Mouse (Mus musculus): ENCODE results near the gene Camkv. TPM values are rescaled to one million over a fixed set of nuclear protein-coding genes. Genes with fewer than 3 reads are reported as not detected.
A peak's percentile ranks its signal among the peaks of the same experiment; 100 is the strongest.

Camkv gene
- 2.0 and 2.5 TPM in 2 replicates for polyA plus RNA-seq (2015; fragmentation: Nextera tagmentation; extraction: Ambion mirVana)

DNA sequence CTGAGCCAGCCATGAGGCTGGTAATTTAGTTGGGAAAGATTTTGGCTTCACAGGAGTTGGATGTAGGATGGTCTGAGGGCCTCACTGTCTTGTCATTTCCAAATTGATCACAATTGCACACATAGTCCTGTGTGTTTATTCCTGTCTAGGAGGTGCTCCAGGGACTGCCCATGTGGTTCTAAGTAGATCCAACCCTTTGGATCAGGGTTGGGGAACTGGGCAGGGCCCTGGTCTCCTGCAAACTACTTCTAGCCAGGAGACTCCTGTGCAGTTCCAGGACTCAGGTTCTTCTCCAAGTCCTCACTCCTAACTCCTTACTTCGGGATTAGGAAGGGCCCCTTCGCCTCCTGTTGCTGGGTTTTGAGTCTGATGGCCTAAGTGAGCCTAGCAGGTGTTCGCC, at the start of gene Camkv:
Gene Camkv (plus strand): TSS at position 301 of the 400 bp plus-strand sequence.
- WGBS = 9% methylated on average over 3 of the region's 3 CpGs
- H3K27me3 ChIP-seq (ENCODE audit: control insufficient read depth, insufficient read depth, low read depth, low read length) = peaks cover 5% of the 10 kb centered on the region; the same call in 1 of the 2 replicates
- H3K27ac ChIP-seq (ENCODE audit: low read length) = no peak within 1 kb of the TSS
- H3K4me2 ChIP-seq (ENCODE audit: low read depth, low read length) = peak within 1 kb of the TSS; percentile 93
- no peaks in the 10 kb centered on the region for H3K36me3 ChIP-seq (ENCODE audit: control insufficient read depth, insufficient read depth, low read length)
- H3K4me1 ChIP-seq (replicated peaks; ENCODE audit: control insufficient read depth, insufficient read depth, low read length) = peaks cover 5% of the 10 kb centered on the region; the same call in 1 of the 2 replicates
- H3K4me3 ChIP-seq (ENCODE audit: low read length) = peak within 1 kb of the TSS; percentile 53
- ATAC-seq (ENCODE audit: low read depth) = no peak
- no peaks in the 10 kb centered on the region for H3K9me3 ChIP-seq (ENCODE audit: control insufficient read depth, low read length)
- H3K9ac ChIP-seq (ENCODE audit: low read length) = peak within 1 kb of the TSS; percentile 64

DNA sequence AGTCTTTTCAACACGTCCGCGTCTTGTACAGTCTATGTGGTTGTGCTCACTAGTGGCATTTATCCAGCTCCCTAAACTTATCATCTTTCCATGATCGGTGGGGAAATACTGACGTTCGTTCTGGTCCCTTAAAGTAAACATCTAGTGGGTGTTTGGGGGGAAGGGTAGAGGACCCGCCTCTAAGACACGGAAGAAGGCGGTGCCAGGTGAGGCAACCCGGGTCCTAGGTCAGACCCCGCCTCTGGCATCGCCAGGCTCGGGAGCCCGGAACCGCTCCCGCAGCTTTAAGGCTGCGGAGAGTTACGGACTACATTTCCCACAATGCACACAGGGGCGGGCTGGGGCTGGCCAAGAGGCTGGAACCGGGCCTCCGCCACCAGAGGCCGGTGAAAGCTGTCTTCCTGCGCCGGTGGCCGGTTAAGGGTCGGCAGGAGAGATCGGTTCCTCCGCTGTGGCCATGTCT, 47.6 kb upstream of the Camkv start, which contains the start of gene Mon1a:
Gene Mon1a (plus strand): TSS at position 348 of the 463 bp plus-strand sequence.
- Histone ChIP-seq H3K27ac (ENCODE audit: low read length) (peak within 1 kb of the TSS; percentile 61), H3K36me3 (ENCODE audit: control insufficient read depth, insufficient read depth, low read length) (no peaks in the 10 kb centered on the region), H3K27me3 (ENCODE audit: control insufficient read depth, insufficient read depth, low read depth, low read length) (peaks cover 3% of the 10 kb centered on the region; the same call in 1 of the 2 replicates), H3K4me2 (ENCODE audit: low read depth, low read length) (peak within 1 kb of the TSS; percentile 93), H3K4me1 (replicated peaks; ENCODE audit: control insufficient read depth, insufficient read depth, low read length) (peaks cover 14% of the 10 kb centered on the region), H3K9ac (ENCODE audit: low read length) (peak within 1 kb of the TSS; percentile 88), H3K9me3 (ENCODE audit: control insufficient read depth, low read length) (no peaks in the 10 kb centered on the region), H3K4me3 (ENCODE audit: low read length) (peak within 1 kb of the TSS; percentile 88)
- WGBS = under 1% methylated on average over 28 of the region's 28 CpGs
- ATAC-seq (ENCODE audit: low read depth) = peak; percentile 98

DNA sequence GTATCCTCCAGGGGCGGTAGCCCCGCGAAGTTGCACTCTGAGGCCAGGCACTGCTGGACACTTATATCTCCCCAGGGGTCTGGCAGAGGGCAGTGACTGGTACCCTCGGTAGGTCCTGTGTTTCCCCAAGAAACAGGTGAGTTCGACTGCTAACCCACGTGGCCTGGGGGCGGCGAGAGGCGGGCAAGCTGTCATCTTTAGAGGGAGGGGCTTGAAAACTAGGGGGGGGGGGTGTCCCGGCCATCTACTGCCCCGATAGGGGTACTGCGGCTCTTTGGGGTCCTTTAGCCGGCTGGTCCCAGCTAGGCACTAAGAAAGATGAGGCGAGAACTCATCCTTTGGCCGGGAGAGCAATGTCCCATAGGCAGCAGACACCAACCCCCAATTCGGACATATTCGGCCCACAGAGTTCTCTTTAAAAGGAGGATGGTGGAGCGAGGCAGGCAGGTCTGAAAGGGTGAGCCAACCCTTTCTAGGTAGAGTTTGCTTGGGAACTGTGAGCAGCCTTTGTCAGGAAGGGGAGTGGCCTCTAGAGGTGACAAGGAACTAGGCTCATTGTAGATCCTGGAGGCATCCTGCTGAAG, 47.1 kb upstream of the Camkv start:
- H3K9me3 ChIP-seq (ENCODE audit: control insufficient read depth, low read length) = no peaks in the 10 kb centered on the region
- peak overlapping the region; percentile 61 for H3K27ac ChIP-seq (ENCODE audit: low read length)
- ATAC-seq (ENCODE audit: low read depth) = peak; percentile 65
- H3K4me3 ChIP-seq (ENCODE audit: low read length) = peak overlapping the region; percentile 88
- under 1% methylated on average over 18 of the region's 18 CpGs for WGBS
- H3K36me3 ChIP-seq (ENCODE audit: control insufficient read depth, insufficient read depth, low read length) = no peaks in the 10 kb centered on the region
- H3K4me2 ChIP-seq (ENCODE audit: low read depth, low read length) = peak overlapping the region; percentile 93
- H3K9ac ChIP-seq (ENCODE audit: low read length) = peak overlapping the region; percentile 88
- peaks cover 14% of the 10 kb centered on the region for H3K4me1 ChIP-seq (replicated peaks; ENCODE audit: control insufficient read depth, insufficient read depth, low read length)
- H3K27me3 ChIP-seq (ENCODE audit: control insufficient read depth, insufficient read depth, low read depth, low read length) = peaks cover 3% of the 10 kb centered on the region; the same call in 1 of the 2 replicates

DNA sequence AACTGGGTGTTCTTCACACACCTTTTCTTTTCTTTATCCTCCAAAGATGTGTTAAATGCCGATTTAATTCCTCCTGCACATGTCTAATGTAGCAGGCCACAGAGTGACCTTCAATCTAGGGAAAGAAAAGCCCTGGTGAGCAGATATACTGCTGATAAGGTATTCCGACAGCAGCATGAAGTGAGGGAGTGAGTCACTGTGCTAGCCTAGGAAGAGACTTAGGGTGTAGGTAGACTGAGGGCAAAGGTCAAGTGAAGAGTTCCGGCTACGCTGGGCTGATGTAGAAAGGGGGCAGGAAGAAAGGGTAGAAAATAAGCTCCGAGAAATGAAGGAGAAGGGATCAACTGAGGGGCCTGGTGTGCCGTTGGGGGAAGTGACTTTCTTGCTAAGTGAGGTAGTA, 45.2 kb upstream of the Camkv start:
- Histone ChIP-seq H3K4me3 (ENCODE audit: low read length) (no peak overlapping the region), H3K9ac (ENCODE audit: low read length) (no peak overlapping the region), H3K9me3 (ENCODE audit: control insufficient read depth, low read length) (no peaks in the 10 kb centered on the region), H3K36me3 (ENCODE audit: control insufficient read depth, insufficient read depth, low read length) (no peaks in the 10 kb centered on the region), H3K4me2 (ENCODE audit: low read depth, low read length) (no peak overlapping the region), H3K27ac (ENCODE audit: low read length) (peak overlapping the region; percentile 37; the same call in 1 of the 2 replicates), H3K4me1 (replicated peaks; ENCODE audit: control insufficient read depth, insufficient read depth, low read length) (peaks cover 14% of the 10 kb centered on the region), H3K27me3 (ENCODE audit: control insufficient read depth, insufficient read depth, low read depth, low read length) (peaks cover 3% of the 10 kb centered on the region; the same call in 1 of the 2 replicates)
- no peak for ATAC-seq (ENCODE audit: low read depth)
- WGBS = 59% methylated on average over 6 of the region's 6 CpGs

DNA sequence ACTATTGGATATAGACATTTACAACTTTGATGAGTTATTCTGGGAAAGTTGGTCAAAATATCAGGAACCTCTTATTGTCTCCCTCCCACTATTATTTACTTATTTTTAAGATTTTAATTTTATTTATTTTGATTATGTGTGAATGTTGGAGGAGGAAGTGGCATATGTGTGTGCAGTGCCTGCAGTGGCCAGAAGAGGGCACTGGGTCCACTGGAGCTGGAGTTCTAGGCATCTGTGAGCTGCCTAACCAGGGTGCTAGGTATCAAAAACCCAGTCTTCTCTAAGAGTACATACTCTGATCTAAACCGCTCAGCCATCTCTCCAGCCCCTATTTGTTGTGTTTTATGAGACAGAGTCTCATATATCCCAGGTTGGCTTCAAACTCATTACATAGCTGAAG, 44.5 kb upstream of the Camkv start:
- Histone ChIP-seq H3K4me3 (ENCODE audit: low read length) (no peak overlapping the region), H3K27me3 (ENCODE audit: control insufficient read depth, insufficient read depth, low read depth, low read length) (peaks cover 3% of the 10 kb centered on the region; the same call in 1 of the 2 replicates), H3K9me3 (ENCODE audit: control insufficient read depth, low read length) (no peaks in the 10 kb centered on the region), H3K9ac (ENCODE audit: low read length) (no peak overlapping the region), H3K4me1 (replicated peaks; ENCODE audit: control insufficient read depth, insufficient read depth, low read length) (peaks cover 14% of the 10 kb centered on the region), H3K36me3 (ENCODE audit: control insufficient read depth, insufficient read depth, low read length) (no peaks in the 10 kb centered on the region), H3K27ac (ENCODE audit: low read length) (no peak overlapping the region), H3K4me2 (ENCODE audit: low read depth, low read length) (no peak overlapping the region)
- 100% methylated on average over 1 of the region's 1 CpGs for WGBS
- ATAC-seq (ENCODE audit: low read depth) = no peak

DNA sequence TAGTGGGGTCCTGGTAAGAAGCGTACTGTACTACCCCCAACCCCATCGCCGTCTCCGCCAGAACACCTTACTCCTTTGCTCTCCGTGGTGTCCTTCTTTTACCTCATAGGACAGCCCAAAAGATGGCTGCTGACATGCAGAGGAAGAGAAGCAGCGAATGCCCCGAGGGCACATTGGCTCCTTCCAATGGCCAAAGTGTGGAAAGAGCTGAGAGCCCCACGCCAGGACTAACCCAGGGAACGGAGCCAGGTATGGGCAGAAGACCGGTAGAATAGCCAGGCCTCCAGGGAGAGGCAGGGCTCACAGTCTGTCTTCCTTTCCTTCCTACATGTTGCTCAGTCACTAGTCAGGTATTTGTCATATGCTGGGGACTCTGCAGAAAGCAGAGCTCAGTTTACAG, 36.9 kb upstream of the Camkv start:
- Histone ChIP-seq H3K27ac (ENCODE audit: low read length) (no peak overlapping the region), H3K27me3 (ENCODE audit: control insufficient read depth, insufficient read depth, low read depth, low read length) (peaks cover 5% of the 10 kb centered on the region; the same call in 1 of the 2 replicates), H3K4me3 (ENCODE audit: low read length) (no peak overlapping the region), H3K9me3 (ENCODE audit: control insufficient read depth, low read length) (no peaks in the 10 kb centered on the region), H3K4me2 (ENCODE audit: low read depth, low read length) (no peak overlapping the region), H3K9ac (ENCODE audit: low read length) (no peak overlapping the region), H3K36me3 (ENCODE audit: control insufficient read depth, insufficient read depth, low read length) (0 out of 2 replicates have a peak, but pooled peaks cover 4% of the 10 kb centered on the region), H3K4me1 (replicated peaks; ENCODE audit: control insufficient read depth, insufficient read depth, low read length) (no peaks in the 10 kb centered on the region)
- ATAC-seq (ENCODE audit: low read depth) = no peak
- WGBS = 87% methylated on average over 10 of the region's 10 CpGs

DNA sequence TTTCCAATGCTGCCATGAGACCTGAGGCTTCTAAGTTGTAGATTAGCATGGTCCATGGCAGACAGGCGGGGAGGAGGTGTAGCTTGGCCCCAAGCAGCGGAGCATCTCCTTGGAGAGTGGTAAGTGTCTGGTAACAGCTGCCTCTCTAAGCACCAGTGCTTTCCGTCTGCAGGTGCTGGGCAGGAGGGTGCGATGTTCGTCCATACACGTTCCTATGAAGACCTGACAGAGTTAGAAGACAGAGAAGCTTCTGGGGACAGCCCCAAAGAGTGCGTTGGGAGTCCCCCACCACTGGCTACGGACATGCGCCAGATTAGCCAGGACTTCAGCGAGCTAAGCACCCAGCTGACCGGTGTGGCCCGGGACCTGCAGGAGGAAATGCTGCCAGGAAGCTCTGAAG, 35.6 kb upstream of the Camkv start:
- ATAC-seq (ENCODE audit: low read depth) = no peak
- Histone ChIP-seq H3K4me3 (ENCODE audit: low read length) (no peak overlapping the region), H3K36me3 (ENCODE audit: control insufficient read depth, insufficient read depth, low read length) (0 out of 2 replicates have a peak, but pooled peaks cover 4% of the 10 kb centered on the region), H3K9ac (ENCODE audit: low read length) (no peak overlapping the region), H3K9me3 (ENCODE audit: control insufficient read depth, low read length) (no peaks in the 10 kb centered on the region), H3K4me2 (ENCODE audit: low read depth, low read length) (no peak overlapping the region), H3K27me3 (ENCODE audit: control insufficient read depth, insufficient read depth, low read depth, low read length) (peaks cover 5% of the 10 kb centered on the region; the same call in 1 of the 2 replicates), H3K4me1 (replicated peaks; ENCODE audit: control insufficient read depth, insufficient read depth, low read length) (0 out of 2 replicates have a peak, but pooled peaks cover under 1% of the 10 kb centered on the region), H3K27ac (ENCODE audit: low read length) (no peak overlapping the region)
- WGBS = 71% methylated on average over 12 of the region's 12 CpGs

DNA sequence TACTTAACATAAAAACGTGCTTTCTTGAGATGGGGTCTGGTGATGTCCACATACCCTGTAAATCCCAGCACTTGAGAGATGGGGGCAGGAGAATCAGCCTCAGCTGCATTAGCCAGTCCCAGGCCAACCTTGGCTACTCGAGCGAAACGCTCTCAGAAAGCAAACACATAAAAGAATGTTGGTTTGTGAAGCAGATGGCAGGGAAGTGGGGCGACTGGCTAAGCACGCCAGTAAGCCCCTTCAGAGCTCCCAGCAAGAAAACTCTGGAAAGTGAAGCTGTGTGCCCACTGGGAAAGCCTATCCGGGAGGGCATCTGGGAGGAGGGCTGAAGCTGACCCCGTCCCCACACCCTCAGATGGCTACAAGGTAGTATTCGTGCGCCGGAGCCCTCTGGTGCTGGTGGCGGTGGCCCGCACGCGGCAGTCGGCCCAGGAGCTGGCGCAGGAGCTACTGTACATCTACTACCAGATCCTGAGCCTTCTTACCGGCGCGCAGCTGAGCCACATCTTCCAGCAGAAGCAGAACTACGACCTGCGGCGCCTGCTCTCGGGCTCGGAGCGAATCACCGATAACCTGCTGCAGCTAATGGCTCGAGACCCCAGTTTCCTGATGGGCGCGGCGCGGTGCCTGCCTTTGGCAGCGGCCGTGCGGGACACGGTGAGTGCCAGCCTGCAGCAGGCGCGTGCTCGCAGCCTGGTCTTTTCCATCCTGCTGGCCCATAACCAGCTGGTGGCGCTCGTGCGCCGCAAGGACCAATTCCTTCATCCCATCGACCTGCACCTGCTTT, 34.4 kb upstream of the Camkv start:
- Histone ChIP-seq H3K9me3 (ENCODE audit: control insufficient read depth, low read length) (no peaks in the 10 kb centered on the region), H3K4me3 (ENCODE audit: low read length) (peak overlapping the region; percentile 35), H3K27me3 (ENCODE audit: control insufficient read depth, insufficient read depth, low read depth, low read length) (peaks cover 5% of the 10 kb centered on the region; the same call in 1 of the 2 replicates), H3K4me1 (replicated peaks; ENCODE audit: control insufficient read depth, insufficient read depth, low read length) (peaks cover 2% of the 10 kb centered on the region; the same call in 1 of the 2 replicates), H3K36me3 (ENCODE audit: control insufficient read depth, insufficient read depth, low read length) (0 out of 2 replicates have a peak, but pooled peaks cover 4% of the 10 kb centered on the region), H3K27ac (ENCODE audit: low read length) (no peak overlapping the region), H3K9ac (ENCODE audit: low read length) (peak overlapping the region; percentile 27), H3K4me2 (ENCODE audit: low read depth, low read length) (peak overlapping the region; percentile 60)
- WGBS = 10% methylated on average over 44 of the region's 44 CpGs
- ATAC-seq (ENCODE audit: low read depth) = peak; percentile 56

DNA sequence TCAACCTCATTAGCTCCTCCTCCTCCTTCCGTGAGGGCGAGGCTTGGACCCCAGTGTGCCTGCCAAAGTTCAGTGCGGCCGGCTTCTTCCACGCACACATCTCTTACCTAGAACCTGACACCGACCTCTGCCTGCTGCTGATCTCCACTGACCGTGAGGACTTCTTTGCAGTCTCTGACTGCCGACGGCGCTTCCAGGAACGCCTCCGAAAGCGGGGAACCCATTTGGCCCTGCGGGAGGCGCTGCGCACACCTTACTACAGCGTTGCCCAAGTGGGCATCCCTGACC, 33.9 kb upstream of the Camkv start:
- Histone ChIP-seq H3K4me3 (ENCODE audit: low read length) (peak overlapping the region; percentile 35), H3K4me1 (replicated peaks; ENCODE audit: control insufficient read depth, insufficient read depth, low read length) (peaks cover 8% of the 10 kb centered on the region), H3K36me3 (ENCODE audit: control insufficient read depth, insufficient read depth, low read length) (0 out of 2 replicates have a peak, but pooled peaks cover 4% of the 10 kb centered on the region), H3K9ac (ENCODE audit: low read length) (no peak overlapping the region), H3K27me3 (ENCODE audit: control insufficient read depth, insufficient read depth, low read depth, low read length) (peaks cover 5% of the 10 kb centered on the region; the same call in 1 of the 2 replicates), H3K4me2 (ENCODE audit: low read depth, low read length) (peak overlapping the region; percentile 60), H3K9me3 (ENCODE audit: control insufficient read depth, low read length) (no peaks in the 10 kb centered on the region), H3K27ac (ENCODE audit: low read length) (no peak overlapping the region)
- 24% methylated on average over 17 of the region's 17 CpGs for WGBS
- no peak for ATAC-seq (ENCODE audit: low read depth)

Data from lung, embryonic 16.5 days (tissue).